Mouse (Mus musculus): ENCODE data around the gene Asphd1. TPM values are rescaled to one million over a fixed set of nuclear protein-coding genes. Genes with fewer than 3 reads are reported as not detected.
"Not testable (repeated sequence)": the region's sequence is repeated elsewhere in the genome, so short reads cannot be mapped to it uniquely, and the experiment has no call there.

The Asphd1 gene
- polyA plus RNA-seq, 1 experiment from 2014 or later, result not detected

DNA sequence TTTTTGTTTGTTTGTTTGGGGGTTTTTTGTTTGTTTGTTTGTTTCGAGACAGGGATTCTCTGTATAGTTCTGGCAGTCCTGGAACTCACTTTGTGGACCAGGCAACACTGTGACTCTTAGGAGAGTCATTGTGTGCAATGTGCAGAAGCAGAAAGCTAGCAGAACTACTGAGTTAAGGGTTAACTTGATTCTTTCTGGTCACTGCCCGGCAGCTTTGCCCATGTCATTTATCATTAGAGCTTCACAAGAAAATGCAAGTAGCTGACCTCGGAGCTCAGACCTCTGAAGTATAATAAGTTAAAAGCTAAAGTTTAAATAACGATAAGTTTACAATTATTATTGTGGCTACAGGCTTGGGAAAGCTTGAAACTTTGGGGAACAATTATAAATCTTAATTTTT, 31.0 kb downstream of the Asphd1 start:
- not testable (repeated sequence) for H3K4me1 ChIP-seq (ENCODE audit: control insufficient read depth in 2 of 2, insufficient read depth in 2 of 2, low read length in 2 of 2); H3K9ac ChIP-seq (ENCODE audit: low read length); H3K27ac ChIP-seq (replicated peaks in 1 of 2; ENCODE audit: control insufficient read depth in 1 of 2, insufficient read depth in 1 of 2, low read depth in 2 of 2, low read length in 2 of 2); H3K4me2 ChIP-seq (ENCODE audit: low read length); ATAC-seq (ENCODE audit: insufficient number of reproducible peaks, insufficient read depth, low FRiP score, low read depth); H3K27me3 ChIP-seq (ENCODE audit: control insufficient read depth, insufficient read depth, low read length); H3K36me3 ChIP-seq (ENCODE audit: control insufficient read depth, insufficient read depth, low read length); H3K9me3 ChIP-seq (ENCODE audit: control insufficient read depth, low read length); H3K4me3 ChIP-seq (ENCODE audit: control insufficient read depth in 1 of 2, insufficient read depth in 1 of 2, low read depth in 1 of 2, low read length in 2 of 2)
- 45% methylated on average over 4 of the region's 4 CpGs for WGBS

DNA sequence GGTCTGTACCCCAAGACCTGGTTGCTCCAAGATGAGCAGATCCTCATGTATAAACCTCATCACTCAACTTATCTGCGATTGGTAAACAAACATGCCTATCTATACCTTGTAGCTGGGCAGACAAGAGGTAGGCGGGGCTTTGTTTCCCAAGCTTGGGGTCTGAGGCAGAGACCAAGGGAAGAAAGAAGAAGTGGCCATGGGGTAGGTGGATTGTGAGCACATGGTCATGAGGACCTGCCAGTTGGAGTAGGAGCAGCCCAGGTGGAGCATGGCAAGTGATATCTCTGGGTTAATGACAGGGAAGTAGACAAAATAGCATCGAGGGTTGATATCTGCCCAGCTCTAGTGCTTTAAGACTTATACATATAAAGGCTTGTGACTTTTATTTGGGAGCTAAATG, 34.5 kb downstream of the Asphd1 start:
- no peak overlapping the region for H3K4me2 ChIP-seq (ENCODE audit: low read length)
- no peak overlapping the region for H3K9ac ChIP-seq (ENCODE audit: low read length)
- no peak for ATAC-seq (ENCODE audit: insufficient number of reproducible peaks, insufficient read depth, low FRiP score, low read depth)
- no peak overlapping the region for H3K4me3 ChIP-seq (ENCODE audit: control insufficient read depth in 1 of 2, insufficient read depth in 1 of 2, low read depth in 1 of 2, low read length in 2 of 2)
- no peaks in the 10 kb centered on the region for H3K27me3 ChIP-seq (ENCODE audit: control insufficient read depth, insufficient read depth, low read length)
- H3K36me3 ChIP-seq (ENCODE audit: control insufficient read depth, insufficient read depth, low read length), result no peaks in the 10 kb centered on the region
- no peak overlapping the region for H3K27ac ChIP-seq (replicated peaks in 1 of 2; ENCODE audit: control insufficient read depth in 1 of 2, insufficient read depth in 1 of 2, low read depth in 2 of 2, low read length in 2 of 2)
- WGBS, result 64% methylated on average over 3 of the region's 3 CpGs
- no peaks in the 10 kb centered on the region for H3K4me1 ChIP-seq (ENCODE audit: control insufficient read depth in 2 of 2, insufficient read depth in 2 of 2, low read length in 2 of 2)
- H3K9me3 ChIP-seq (ENCODE audit: control insufficient read depth, low read length), result no peaks in the 10 kb centered on the region

GRCm38 (mm10) chr7:126905590-126905989, 43.8 kb downstream of the Asphd1 start:
- ATAC-seq (ENCODE audit: insufficient number of reproducible peaks, insufficient read depth, low FRiP score, low read depth), result no peak
- Histone ChIP-seq H3K27ac (replicated peaks in 1 of 2; ENCODE audit: control insufficient read depth in 1 of 2, insufficient read depth in 1 of 2, low read depth in 2 of 2, low read length in 2 of 2) (no peak overlapping the region), H3K4me1 (ENCODE audit: control insufficient read depth in 2 of 2, insufficient read depth in 2 of 2, low read length in 2 of 2) (no peaks in the 10 kb centered on the region), H3K27me3 (ENCODE audit: control insufficient read depth, insufficient read depth, low read length) (no peaks in the 10 kb centered on the region), H3K36me3 (ENCODE audit: control insufficient read depth, insufficient read depth, low read length) (no peaks in the 10 kb centered on the region), H3K4me3 (ENCODE audit: control insufficient read depth in 1 of 2, insufficient read depth in 1 of 2, low read depth in 1 of 2, low read length in 2 of 2) (no peak overlapping the region), H3K9me3 (ENCODE audit: control insufficient read depth, low read length) (no peaks in the 10 kb centered on the region), H3K4me2 (ENCODE audit: low read length) (no peak overlapping the region), H3K9ac (ENCODE audit: low read length) (no peak overlapping the region)
- 61% methylated on average over 3 of the region's 3 CpGs for WGBS

DNA sequence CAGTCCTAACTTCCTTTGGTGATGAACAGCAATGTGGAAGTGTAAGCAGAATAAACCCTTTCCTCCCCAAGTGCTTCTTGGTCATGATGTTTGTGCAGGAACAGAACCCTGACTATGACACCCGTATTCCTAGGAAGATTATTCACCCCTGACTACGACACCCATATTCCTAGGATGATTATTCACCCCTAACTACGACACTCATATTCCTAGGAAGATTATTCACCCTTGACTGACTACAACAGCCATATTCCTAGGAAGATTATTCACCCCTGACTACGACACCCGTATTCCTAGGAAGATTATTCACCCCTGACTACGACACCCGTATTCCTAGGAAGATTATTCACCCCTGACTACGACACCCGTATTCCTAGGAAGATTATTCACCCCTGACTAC, 49.6 kb downstream of the Asphd1 start:
- not testable (repeated sequence) for H3K27ac ChIP-seq (replicated peaks in 1 of 2; ENCODE audit: control insufficient read depth in 1 of 2, insufficient read depth in 1 of 2, low read depth in 2 of 2, low read length in 2 of 2); H3K9me3 ChIP-seq (ENCODE audit: control insufficient read depth, low read length); H3K4me2 ChIP-seq (ENCODE audit: low read length); H3K4me3 ChIP-seq (ENCODE audit: control insufficient read depth in 1 of 2, insufficient read depth in 1 of 2, low read depth in 1 of 2, low read length in 2 of 2); H3K27me3 ChIP-seq (ENCODE audit: control insufficient read depth, insufficient read depth, low read length); H3K36me3 ChIP-seq (ENCODE audit: control insufficient read depth, insufficient read depth, low read length); H3K9ac ChIP-seq (ENCODE audit: low read length); ATAC-seq (ENCODE audit: insufficient number of reproducible peaks, insufficient read depth, low FRiP score, low read depth)
- peaks cover 6 to 13% of the 10 kb centered on the region in 2 experiments for H3K4me1 ChIP-seq (ENCODE audit: control insufficient read depth in 2 of 2, insufficient read depth in 2 of 2, low read length in 2 of 2)
- WGBS, result 90% methylated on average over 7 of the region's 9 CpGs

DNA sequence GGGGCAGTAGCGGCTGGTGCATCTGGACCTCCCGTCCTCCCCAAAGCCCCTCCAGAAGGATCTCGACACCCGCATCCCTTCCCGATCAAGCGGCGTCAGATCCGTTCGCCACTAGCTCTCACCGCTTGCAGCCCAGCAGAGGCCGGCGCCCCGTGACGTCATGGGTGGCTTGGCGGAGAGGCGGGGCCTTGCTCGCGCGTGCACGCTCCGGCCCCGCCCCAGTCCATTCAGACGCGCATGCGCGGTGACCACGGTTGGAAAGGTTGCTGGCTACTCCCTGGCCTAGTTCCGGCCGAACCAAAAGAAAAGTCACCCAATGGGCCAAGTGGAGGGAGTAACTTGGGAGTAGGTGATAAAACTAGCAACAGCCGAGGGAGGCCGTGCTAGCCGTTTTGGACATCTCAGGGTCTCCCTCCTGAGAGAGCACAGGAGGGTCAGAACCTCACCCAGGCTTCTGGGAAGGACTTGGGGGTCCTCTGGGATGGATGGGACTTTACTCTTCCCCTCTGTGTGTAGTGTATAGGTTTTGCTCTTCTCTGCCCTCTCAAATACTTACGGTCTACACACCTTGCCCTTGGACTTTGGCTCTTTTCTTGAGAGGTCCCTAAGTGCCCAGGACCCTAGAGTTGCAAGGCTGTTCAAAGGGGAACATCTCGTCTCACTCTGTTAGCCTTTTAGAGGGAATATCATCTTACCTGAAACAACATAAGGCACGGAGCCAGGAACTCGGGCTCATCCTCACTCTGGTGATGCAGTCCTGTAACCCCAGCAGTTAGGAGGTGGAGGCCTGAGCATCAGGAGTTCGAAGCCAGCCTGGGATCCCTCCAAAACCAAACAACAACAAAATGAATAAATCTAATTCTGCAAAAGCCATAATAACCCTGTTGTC, 51.0 kb downstream of the Asphd1 start:
- Histone ChIP-seq H3K9me3 (ENCODE audit: control insufficient read depth, low read length) (no peaks in the 10 kb centered on the region), H3K4me3 (ENCODE audit: control insufficient read depth in 1 of 2, insufficient read depth in 1 of 2, low read depth in 1 of 2, low read length in 2 of 2) (peak overlapping the region; percentile 67 to 72), H3K4me1 (ENCODE audit: control insufficient read depth in 2 of 2, insufficient read depth in 2 of 2, low read length in 2 of 2) (peaks cover 6 to 13% of the 10 kb centered on the region in 2 experiments), H3K27me3 (ENCODE audit: control insufficient read depth, insufficient read depth, low read length) (no peaks in the 10 kb centered on the region), H3K4me2 (ENCODE audit: low read length) (peak overlapping the region; percentile 76), H3K9ac (ENCODE audit: low read length) (peak overlapping the region; percentile 83), H3K36me3 (ENCODE audit: control insufficient read depth, insufficient read depth, low read length) (0 out of 2 replicates have a peak, but pooled peaks cover 4% of the 10 kb centered on the region), H3K27ac (replicated peaks in 1 of 2; ENCODE audit: control insufficient read depth in 1 of 2, insufficient read depth in 1 of 2, low read depth in 2 of 2, low read length in 2 of 2) (peak overlapping the region; percentile 34 to 80; a peak in 3 of 4 replicates)
- WGBS, result 11% methylated on average over 37 of the region's 37 CpGs
- peak; percentile 94 for ATAC-seq (ENCODE audit: insufficient number of reproducible peaks, insufficient read depth, low FRiP score, low read depth)

DNA sequence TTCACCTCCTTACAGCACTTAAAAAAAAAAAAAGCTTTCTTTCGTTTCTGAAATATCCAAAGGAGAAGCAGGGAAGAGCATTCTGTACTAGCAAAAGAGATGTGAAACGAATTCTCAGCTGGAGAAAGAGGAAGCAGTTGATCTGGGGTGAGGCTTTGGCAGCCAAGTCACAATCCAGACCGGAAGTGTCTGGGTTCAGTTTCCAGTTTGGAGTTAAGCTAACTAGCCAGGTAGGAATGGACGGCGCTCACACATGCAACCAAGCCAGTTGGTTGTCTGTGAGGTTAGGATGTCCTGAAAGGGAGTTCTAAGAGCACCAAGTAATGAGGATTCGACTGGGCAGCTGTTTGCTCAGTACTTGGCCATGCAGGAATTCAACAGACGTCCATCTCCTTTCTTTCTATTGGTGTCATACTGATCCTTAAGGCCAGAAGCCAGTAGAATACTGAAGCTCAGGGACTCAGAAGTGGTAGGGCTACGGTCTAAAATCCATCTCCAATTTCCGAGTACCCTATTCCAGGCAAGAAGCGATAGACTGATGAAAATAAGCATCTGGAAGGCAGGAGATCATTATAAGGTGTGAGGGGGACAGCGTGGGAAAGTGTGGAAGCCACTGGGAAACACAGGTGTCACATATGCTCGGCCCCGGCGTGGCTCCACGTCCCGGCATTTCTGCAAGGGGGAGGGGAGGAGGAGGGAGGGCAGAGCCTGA, 51.8 kb downstream of the Asphd1 start:
- Histone ChIP-seq H3K27ac (replicated peaks in 1 of 2; ENCODE audit: control insufficient read depth in 1 of 2, insufficient read depth in 1 of 2, low read depth in 2 of 2, low read length in 2 of 2) (peak overlapping the region; percentile 34 to 80; a peak in 3 of 4 replicates), H3K27me3 (ENCODE audit: control insufficient read depth, insufficient read depth, low read length) (no peaks in the 10 kb centered on the region), H3K9me3 (ENCODE audit: control insufficient read depth, low read length) (no peaks in the 10 kb centered on the region), H3K4me3 (ENCODE audit: control insufficient read depth in 1 of 2, insufficient read depth in 1 of 2, low read depth in 1 of 2, low read length in 2 of 2) (peak overlapping the region; percentile 67 to 72), H3K9ac (ENCODE audit: low read length) (peak overlapping the region; percentile 83), H3K36me3 (ENCODE audit: control insufficient read depth, insufficient read depth, low read length) (0 out of 2 replicates have a peak, but pooled peaks cover 4% of the 10 kb centered on the region), H3K4me2 (ENCODE audit: low read length) (peak overlapping the region; percentile 76), H3K4me1 (ENCODE audit: control insufficient read depth in 2 of 2, insufficient read depth in 2 of 2, low read length in 2 of 2) (peaks cover 6 to 13% of the 10 kb centered on the region in 2 experiments)
- ATAC-seq (ENCODE audit: insufficient number of reproducible peaks, insufficient read depth, low FRiP score, low read depth), result peak; percentile 75; the same call in 1 of the 2 replicates
- WGBS, result 21% methylated on average over 16 of the region's 16 CpGs

GRCm38 (mm10) chr7:126896912-126897311, 52.5 kb downstream of the Asphd1 start:
- Histone ChIP-seq H3K27ac (replicated peaks in 1 of 2; ENCODE audit: control insufficient read depth in 1 of 2, insufficient read depth in 1 of 2, low read depth in 2 of 2, low read length in 2 of 2) (no peak overlapping the region), H3K4me1 (ENCODE audit: control insufficient read depth in 2 of 2, insufficient read depth in 2 of 2, low read length in 2 of 2) (peaks cover 6 to 13% of the 10 kb centered on the region in 2 experiments), H3K9me3 (ENCODE audit: control insufficient read depth, low read length) (no peaks in the 10 kb centered on the region), H3K9ac (ENCODE audit: low read length) (peak overlapping the region; percentile 83; the same call in 1 of the 2 replicates), H3K4me2 (ENCODE audit: low read length) (peak overlapping the region; percentile 76; the same call in 1 of the 2 replicates), H3K36me3 (ENCODE audit: control insufficient read depth, insufficient read depth, low read length) (peaks cover 5% of the 10 kb centered on the region; the same call in 1 of the 2 replicates), H3K4me3 (ENCODE audit: control insufficient read depth in 1 of 2, insufficient read depth in 1 of 2, low read depth in 1 of 2, low read length in 2 of 2) (no peak overlapping the region), H3K27me3 (ENCODE audit: control insufficient read depth, insufficient read depth, low read length) (no peaks in the 10 kb centered on the region)
- 82% methylated on average over 5 of the region's 5 CpGs for WGBS
- no peak for ATAC-seq (ENCODE audit: insufficient number of reproducible peaks, insufficient read depth, low FRiP score, low read depth)

Data from heart, embryonic 14.5 days (tissue).